Mouse (Mus musculus) cerebral cortex, adult 2 months (tissue): ENCODE data around the gene Runx1.

Experiments
- whole genome bisulfite sequencing: fragments of 180-500 bp; shearing (Covaris S2); methylation state at CpG from one replicate; pipeline ENCODE4 v1.1.7; 2018; 5-methylcytosine and 5-hydroxymethylcytosine counted together

The Runx1 gene

DNA sequence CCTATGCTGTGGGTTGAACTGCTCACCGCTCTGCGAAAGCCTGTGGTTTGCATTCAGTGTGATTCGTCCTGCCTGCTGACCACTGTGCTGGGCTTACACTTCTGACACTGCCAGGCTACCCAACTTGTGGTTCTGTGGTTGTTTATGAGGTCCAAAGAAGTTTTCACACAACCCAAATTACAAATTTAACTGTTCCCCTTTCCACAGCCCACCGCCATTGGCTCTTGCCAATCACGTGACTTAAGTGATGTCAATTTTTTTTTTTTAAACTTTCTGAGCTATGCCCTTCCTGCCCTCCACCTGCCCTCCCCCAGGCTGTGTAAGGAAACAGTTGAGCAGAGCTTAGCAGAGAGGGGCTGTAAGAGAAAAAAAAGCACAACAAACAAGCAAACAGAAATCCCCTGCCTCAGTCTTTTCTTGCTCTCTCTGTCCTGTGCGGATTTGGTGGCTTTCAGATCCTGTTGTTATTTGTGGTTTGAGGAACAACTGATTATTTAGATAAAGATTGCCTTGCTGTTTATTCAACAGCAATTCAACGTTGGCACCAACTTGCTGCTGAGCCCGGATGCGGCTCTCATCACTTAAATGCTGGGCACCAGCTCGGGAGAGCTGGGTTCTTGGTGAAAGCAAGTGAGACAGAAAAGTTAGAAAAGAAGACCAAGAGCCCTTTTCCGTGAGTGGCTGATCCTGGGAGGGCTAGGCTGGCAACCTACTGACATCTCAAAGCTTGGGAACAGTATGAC is at the start of gene Runx1:
TSS of gene Runx1 (minus strand) at position 242 of the 743 bp plus-strand sequence.
- WGBS: 87% methylated on average over 11 of the region's 11 CpGs

DNA sequence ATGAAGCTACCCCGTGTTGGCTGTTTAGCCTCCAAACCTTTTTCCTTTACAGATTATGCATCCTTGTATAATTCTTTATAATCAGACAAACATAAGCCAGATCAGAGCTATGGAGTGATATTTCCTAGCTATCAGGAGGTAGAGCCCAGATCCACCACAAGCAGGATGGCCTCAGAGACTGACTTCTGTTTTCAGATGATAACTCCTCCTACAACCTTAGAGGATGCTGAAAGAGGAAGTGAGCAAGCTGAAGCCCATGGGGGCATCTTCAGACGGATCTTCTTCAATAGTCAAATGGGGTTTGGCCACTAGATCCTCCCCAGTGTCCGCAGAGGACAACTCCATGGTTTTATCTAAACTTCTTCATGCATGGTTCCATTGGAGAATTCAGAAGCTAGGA is 48.1 kb upstream of the Runx1 start:
- 84% methylated on average over 3 of the region's 3 CpGs for WGBS

DNA sequence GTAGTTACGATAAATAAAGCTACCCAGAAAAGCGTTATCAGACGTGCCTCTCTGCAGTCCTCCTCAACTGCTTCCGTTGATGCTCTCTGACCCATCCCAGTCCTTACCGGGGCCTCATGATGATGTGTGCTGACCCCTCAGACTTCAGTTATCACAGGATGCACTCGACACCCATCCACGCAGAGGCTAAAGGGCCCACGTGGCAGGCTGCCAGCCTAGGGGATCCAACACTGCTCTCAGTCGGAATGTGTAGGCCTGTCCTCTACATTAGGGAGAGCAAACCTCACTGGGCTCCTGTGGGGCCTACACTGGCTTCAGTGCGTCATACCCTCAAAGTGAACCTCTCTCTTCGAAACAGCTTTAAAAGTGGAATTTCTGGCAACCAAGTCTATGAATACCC is 45.8 kb upstream of the Runx1 start:
- 92% methylated on average over 11 of the region's 11 CpGs for WGBS

DNA sequence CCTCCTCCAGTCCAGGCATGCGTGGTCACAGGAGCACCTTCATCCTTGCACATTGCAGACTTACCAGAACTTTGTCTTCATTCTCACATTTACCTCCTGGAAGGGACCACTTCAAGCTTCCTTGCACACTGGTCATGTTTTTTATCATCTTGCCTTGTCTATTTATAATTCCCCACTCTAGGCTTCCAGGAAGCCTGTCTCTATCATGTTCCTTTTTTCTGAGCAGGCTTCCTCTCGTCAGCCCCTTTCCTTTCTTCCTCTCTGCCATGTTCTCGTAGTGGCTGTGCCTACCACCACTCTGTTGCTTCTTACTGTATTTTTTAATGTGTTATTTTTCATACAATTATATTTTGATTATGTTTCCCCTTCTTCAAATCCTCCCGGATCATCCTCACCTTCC is 42.6 kb upstream of the Runx1 start:
- WGBS: 74% methylated on average over 4 of the region's 4 CpGs

DNA sequence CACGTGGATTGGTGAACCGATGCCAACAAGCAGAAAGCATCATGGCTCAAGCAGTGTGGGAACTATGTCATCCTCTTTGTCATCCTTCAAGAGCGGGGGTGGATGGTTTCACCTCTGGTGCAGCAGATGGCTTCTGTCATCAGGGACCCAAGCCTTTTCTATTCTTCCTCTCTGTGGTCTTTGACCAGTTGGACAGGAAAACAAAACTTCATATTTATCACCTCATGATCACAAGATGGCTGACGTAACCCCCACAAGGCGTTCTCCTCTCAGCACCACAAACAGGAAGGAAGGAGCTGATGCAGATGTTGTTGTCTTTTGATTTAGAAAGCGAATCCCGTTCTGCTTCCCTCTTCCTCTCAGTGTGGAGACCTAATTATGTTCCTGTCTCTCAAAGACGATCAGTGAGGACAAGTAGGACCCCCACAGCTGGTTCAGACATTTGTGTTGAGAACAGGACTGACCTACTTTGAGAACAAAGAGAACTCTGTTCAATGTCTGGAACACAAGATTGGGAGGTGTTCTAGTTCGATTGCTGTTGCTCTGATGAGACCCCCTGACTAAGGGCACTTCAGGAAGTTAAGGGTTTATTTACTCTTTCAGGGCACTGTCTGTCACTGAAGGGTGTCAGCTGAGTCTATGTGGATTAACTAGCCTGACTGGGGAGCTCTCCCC is 41.4 kb upstream of the Runx1 start:
- 74% methylated on average over 9 of the region's 9 CpGs for WGBS

DNA sequence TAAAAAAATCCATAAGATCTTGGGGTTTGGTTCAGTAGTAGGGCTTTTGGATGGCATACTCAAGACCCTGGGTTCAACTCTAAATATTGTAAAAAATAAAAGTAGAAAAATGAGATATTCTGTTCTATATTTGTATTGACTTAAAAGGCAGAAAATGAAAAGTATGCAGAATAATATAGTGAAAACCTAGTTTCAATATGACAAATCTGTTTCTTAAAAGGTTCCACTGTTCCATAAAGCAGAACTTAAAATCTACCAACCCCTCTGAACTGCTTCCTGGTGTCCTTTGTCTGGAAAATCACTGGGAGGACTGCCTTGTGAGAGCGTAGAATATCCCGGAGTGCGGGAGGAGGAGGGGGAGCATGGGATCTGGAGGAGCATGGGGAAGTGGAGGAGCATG is 39.4 kb upstream of the Runx1 start:
- 90% methylated on average over 3 of the region's 3 CpGs for WGBS

DNA sequence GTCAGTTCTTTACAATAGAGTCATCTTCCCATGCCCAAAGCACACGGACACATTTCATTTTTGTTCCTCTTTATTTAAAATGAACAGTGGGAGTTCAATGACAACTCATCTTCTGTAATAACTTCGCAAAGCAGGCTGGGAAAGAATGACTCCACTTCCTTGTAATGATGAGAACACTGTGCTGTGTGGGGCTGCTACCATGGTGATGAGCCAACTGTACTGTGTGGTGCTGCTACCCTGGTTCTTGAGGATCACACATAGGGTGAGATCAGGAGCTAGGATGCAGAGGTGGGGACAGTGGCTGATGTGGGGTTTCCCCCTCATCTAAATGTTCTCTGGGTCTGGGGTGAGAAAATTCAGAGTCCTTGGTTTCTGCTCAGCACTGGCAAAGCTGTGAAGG is 38.2 kb upstream of the Runx1 start:
- WGBS: 51% methylated on average over 2 of the region's 2 CpGs

DNA sequence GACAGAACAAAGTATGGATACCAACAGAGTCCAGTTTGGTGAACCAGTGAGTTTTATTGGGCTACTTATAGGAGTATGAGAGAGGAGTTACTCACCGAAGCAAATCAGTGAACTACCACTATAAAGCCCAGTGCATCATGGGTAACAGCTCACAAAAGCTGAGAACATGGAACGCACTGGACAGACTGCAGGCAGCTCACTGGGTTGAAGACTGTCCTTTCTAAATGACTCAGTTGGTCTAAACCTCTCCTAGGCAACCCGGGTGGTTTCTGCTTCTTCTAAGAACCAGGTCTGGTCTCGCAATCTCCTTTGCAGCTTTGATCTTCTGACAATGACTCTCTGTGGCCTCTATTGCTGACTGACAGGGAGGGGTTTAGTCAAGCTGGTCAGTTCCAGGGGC is 36.5 kb upstream of the Runx1 start:
- 94% methylated on average over 4 of the region's 4 CpGs for WGBS

DNA sequence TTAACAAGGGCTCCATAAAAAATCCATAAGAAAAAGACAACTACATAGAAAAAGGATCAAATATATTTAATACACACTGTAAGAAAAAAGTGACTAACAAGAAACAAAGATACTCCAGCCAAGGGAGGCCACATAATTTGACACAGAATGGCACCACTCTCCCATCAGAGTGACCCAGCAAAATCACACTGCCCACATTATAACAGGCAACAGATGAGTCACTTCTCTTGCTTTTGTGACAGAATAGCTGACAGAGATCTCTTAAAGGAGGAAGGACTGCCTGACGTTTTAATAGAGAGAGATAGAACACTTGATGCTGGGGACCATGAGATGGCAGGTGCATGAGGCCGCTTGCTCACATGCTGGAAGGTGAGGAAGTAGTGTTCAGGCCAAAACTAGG is 35.6 kb upstream of the Runx1 start:
- WGBS: 74% methylated on average over 2 of the region's 2 CpGs

DNA sequence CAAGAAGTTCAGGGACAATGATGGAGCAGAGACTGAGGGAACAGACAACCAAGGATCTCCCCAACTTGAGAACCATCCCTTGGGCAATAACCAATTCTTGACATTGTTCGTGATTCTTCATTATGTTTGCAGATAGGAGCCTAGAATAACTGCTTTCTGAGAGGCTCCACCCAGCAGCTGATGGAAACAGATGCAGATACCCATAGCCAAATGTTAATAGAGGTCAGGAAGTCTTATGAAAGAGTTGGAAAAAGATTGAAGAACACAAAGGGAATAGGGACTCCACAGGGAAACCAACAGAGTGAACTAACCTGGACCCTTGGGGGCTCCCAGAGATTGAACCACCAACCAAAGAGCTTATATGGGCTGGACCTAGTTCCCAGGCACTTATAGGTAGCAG is 34.7 kb upstream of the Runx1 start:
- 91% methylated on average over 1 of the region's 1 CpGs for WGBS

DNA sequence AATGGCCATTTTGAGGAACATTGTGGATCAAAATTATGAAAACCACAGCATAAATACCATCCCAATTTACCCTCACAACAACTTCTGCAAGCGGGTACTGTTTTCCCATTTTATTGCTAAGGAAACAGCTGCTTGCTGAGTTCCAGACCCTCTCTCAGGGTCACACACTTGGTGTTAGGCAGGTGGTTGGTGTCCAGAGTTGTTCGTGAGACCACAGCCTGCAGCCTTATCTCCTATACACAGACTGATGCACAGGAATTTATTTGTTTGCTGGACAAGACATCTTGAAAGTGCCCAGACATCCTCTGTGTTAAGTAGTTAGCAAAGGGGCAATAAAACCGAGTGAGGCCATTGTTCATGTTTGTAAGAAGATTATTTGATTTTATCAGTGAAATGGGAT is 30.8 kb upstream of the Runx1 start:
- WGBS: 92% methylated on average over 3 of the region's 3 CpGs

DNA sequence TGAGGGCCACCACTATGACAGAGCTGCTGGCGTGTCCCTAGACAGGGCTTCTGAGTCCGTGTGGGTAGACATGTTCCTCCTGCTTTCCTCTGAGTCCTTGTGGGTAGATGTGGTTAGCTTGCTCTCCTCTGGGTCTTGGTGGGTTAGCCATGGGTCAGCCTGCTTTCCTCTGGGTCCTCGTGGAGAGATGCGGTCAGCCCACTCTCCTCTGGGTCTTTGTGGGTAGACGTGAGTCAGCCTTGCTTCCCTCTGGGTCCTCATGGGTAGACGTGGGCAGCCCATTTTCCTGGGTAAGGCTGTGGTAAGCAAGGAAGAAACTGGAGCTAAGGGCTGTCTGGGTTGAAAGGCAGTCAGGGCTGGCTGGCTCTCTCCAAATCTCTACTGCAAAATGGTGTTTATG is 26.3 kb upstream of the Runx1 start:
- 86% methylated on average over 6 of the region's 6 CpGs for WGBS

DNA sequence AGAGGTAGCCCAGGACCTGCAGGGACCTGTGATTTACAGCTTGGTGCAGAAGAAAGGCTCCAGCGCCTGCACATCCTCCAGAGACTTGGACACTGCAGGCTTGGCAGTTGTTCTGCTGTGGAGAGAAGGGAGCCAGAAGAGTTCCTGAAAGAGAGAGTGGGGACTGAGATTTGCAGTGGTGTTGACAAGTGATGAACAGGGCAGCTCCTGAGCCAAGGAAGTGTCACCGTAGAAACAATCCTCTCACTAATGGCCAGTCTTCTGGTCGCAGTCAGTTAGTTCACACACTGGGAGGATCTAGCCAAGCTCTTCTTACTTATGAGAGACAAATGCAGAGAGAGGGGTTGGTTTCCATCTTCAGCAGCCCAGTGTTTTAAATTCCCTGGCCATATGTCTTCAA is 24.5 kb upstream of the Runx1 start:
- WGBS: 45% methylated on average over 3 of the region's 3 CpGs

DNA sequence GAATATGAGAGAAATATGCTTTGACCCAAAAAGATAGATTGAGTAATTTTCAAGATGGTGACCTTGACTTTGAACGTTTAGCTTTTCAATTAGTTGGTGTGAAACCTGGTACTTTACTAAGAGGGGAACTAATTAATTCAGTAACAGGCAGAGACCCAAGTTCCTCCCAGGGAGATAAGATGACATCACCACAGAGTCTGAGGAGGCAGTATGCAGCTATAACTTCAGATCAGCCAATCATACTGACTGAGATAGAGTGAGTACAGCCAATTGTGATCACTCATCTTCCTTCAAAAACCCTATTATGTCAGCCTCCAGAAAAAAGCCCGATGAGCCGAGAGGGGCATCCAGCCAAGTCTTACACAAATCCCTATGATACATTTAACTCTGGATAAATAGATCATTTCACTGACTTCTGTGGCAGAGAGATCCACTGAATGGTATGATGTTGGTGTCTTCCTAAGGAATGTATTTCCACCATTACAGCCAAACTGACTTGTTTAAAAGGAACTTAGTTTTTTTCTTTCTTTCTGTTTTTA is 21.9 kb upstream of the Runx1 start:
- 42% methylated on average over 3 of the region's 3 CpGs for WGBS

DNA sequence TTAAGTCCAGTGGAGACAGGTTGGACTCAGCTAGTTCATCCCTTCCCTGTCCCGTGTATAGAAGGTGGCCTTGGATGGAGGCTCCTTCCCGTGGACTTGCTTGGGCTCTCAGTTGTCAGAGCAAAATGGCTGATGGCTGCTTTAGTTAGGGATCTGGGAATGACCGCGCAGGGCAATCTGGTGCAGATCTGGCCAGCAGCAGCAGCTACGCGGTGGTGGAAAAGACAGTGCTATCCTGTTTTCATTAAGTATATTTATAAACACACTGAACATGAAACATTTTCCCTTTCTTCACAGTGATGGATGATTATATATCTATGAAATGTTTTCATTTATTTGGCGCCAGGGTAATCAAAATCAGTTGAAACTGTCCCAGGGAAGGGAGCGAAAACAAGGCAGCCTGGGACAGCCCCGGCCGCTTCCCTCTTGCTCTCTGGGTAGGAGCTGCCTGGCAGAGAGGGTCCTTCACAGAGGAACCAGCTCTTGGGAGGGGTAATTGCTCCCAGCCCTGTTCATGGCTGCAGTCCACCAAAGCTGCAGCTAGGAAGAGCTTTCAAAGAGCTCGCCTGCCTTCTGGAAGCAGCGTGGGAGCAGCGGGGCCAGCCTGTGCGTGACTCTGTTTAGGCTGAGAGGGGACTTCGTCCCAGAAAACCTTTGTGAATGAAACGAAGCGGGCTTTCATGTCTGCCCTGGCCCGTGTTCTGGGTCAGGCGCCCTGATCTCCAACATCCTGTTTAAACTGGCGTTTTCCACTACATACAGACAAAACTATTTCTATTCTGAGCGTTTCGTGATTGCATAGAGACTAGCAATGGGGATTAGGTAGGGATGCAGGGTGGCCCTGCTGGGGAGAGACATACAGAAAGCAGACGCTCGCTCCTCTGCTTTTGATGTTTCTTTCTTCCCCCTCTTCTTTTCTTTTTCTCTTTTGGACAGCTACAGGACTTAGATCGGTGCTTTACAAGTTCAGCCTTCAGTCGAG is 19.6 kb upstream of the Runx1 start:
- 45% methylated on average over 26 of the region's 26 CpGs for WGBS

DNA sequence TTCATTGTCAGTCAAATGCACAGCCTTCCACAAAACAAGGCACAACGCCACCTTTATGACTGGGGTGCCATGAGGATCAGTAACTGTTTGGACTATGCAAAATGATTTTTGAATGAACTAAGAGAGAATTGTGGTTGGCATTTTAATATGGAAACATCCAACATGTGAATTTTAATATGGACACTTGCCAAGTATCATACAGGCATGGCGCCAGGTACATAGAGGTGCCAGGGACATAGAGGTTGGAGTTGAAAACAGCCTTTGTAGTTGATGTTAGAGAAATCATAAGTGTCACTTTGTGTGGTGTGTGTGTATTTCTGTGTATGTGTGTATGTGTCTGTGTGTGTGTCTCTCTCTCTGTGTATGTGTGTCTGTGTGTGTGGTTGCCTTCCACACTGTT is 5.4 kb upstream of the Runx1 start:
- 93% methylated on average over 2 of the region's 2 CpGs for WGBS

DNA sequence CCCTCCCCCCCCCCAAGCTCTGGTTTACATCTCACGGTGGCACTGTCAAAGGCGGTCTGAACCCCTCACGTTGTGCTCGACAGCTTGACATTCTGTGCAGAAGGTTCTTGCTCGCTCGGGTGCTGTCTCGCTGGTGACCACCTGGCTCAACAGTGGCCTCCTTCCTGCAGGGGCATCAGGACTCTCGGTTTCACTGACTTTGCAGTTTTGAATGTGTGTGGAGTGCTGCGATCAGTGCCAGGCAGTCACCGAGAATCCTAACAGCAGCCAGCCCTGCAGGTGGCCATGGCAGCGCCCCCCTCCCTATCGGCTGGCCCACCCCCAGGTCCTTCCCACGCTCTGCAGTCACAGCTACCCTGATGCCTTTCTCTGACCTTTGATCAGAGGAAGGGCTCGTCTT is 4.5 kb upstream of the Runx1 start:
- WGBS: 46% methylated on average over 14 of the region's 14 CpGs

DNA sequence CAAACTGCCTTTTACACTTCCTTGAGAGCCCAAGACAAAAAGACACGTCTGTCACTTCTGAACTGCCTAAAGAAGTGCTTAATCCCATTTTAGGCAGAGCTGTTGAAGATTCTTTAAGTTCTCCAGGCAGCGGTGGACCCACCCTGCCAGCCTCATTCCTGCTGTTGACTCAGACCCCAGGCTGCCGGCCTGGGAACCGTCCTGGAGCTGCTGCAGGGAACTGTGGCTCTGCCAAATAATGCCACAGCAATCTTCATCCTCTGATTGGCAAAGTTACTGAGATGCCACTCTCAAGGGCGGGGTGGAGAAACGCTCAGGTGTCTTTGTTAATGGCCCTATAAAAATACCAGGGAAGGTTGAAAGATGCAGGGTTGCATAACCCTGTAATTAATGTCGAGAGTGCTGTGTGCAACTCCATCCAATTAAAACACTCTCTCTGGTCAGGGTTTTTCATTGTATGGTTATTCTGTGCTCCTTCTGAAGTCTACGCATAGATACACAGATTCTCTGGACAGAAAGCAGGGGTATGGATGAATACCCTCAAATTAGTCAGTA is 2.4 kb upstream of the Runx1 start:
- WGBS: 67% methylated on average over 8 of the region's 8 CpGs

DNA sequence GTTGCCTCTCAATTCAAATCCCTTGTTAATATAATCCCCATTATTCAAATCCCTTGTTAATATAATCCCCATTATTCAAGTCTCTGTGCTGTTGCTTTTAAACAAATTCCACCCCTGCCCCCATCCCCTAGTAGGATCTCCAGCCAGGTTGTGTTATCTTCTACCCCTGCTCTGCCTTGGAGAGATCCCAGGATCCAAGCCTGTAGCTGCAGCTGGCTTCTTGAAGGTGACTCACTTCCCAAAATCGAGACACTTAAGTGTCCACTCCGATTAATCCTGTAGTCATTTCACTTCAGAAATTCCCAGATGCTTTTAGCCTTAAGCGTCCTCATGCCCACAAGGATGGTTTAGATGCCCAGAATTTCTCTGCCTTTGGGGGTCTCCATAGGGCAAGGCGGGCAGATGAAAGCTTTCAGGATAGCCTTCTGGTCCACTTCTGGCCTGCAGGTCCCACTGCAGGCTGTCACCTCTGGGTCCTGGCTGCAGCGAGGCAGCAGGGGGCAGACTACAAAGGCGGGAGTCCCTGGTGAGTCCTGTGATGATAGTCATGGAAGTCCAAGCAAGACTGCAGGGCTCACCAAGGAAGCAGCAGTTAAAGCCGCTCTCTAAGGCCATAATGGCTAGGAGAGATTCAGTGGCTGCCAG is 1.8 kb upstream of the Runx1 start:
- WGBS: 77% methylated on average over 7 of the region's 7 CpGs

DNA sequence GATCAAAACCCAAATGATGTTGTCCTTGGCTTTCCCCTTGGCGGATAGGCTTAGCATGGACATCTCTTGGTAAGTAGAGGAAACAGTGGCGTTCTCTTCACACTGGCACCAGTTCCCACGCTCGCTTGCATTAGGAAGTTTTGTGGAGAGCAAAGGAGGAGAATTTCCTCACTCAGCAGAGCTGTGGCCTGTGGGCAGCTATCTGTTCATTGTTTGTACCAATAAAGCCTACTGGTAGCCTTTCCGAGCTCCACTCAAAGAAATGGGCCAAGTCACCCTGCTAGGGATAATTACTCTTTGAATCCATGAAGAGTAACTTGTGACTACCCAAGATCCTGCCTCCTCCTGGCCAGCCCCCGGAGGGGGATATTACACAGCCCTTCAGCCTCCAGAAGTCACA is 734 bp upstream of the Runx1 start:
- 82% methylated on average over 6 of the region's 6 CpGs for WGBS

DNA sequence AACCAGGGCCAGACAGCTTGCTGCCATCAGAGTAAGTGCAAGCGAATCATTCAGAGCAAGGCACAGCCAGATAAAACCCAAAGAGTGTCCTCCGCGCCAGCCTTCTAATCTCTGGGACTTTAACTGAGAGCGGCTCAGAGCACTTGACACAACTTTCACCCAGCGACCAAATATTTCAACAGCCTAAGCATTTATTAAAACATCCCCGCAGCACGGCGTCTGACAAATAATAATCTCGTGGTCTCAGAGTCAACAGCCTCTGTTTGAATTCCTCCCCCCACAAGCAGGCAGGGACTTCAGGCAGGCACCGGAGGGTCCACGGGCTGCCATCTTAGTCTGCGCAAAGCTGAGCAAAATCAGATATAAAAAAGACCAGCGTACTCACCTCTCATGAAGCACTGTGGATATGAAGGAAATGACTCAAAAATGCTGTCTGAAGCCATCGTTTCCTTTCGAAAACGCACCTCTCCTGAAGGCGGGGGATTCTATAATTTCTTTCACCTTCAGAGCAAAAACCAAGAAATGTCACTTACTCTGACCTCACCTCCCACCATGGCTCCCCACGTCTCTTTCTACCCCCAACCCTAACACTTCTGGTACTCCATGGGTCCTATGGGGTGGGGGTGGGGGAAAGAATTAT is 625 bp downstream of the Runx1 start:
- 90% methylated on average over 18 of the region's 18 CpGs for WGBS
